Mouse (Mus musculus) intestine, embryonic 16.5 days (tissue): Measurements from ENCODE around the gene Gba. TPM values are rescaled to one million over a fixed set of nuclear protein-coding genes. Genes with fewer than 3 reads are reported as not detected.
A peak's percentile ranks its signal among the peaks of the same experiment; 100 is the strongest.

Experiments
- ATAC-seq: fragments of 200-750 bp; cut with Nextera tagmentation; 2 replicates; pipeline ENCODE4 v1.8.0; 2017; ENCODE audit warnings: moderate TSS enrichment, moderate library complexity
- H3K27ac ChIP-seq: fragments of 300-500 bp; sonication (generic); 2 replicates; pipeline ENCODE4 v1.5.1; 2014; ENCODE audit warnings: mild to moderate bottlenecking, low read length
- H3K27me3 ChIP-seq: fragments of 300-500 bp; sonication (generic); replicated peaks from 2 replicates; pipeline ENCODE4 v1.6.1; 2014; ENCODE audit warnings: low read length, control low read depth, mixed read lengths; ENCODE audit not compliant: control insufficient read depth, insufficient read depth
- H3K36me3 ChIP-seq: fragments of 300-500 bp; sonication (generic); 2 replicates; pipeline ENCODE4 v1.6.1; 2014; ENCODE audit warnings: low read length, control low read depth; ENCODE audit not compliant: control insufficient read depth, insufficient read depth
- H3K4me1 ChIP-seq: fragments of 300-500 bp; sonication (generic); 2 replicates; pipeline ENCODE4 v1.6.1; 2014; ENCODE audit warnings: low read length, control low read depth, mixed read lengths; ENCODE audit not compliant: control insufficient read depth, insufficient read depth
- H3K4me2 ChIP-seq: fragments of 300-500 bp; sonication (generic); 2 replicates; pipeline ENCODE4 v1.6.1; 2014; ENCODE audit warnings: low read depth, low read length, control low read depth
- H3K4me3 ChIP-seq: fragments of 300-500 bp; sonication (generic); 2 replicates; pipeline ENCODE4 v1.5.1; 2014; ENCODE audit warnings: mild to moderate bottlenecking, low read length
- H3K9ac ChIP-seq: fragments of 300-500 bp; sonication (generic); 2 replicates; pipeline ENCODE4 v1.6.1; 2014; ENCODE audit warnings: low read depth, low read length
- H3K9me3 ChIP-seq: fragments of 300-500 bp; sonication (generic); 2 replicates; pipeline ENCODE4 v1.6.1; 2016; ENCODE audit warnings: low read length, control low read depth; ENCODE audit not compliant: control insufficient read depth
- WGBS: fragments of 180-500 bp; shearing (Covaris S2); extraction: QIAGEN DNeasy Blood & Tissue Kit; methylation state at CpG from one replicate; pipeline ENCODE4 v1.1.7; 2014; 5-methylcytosine and 5-hydroxymethylcytosine counted together
- polyA plus RNA-seq: library from polyadenylated mRNA; unstranded; fragments of >200 nt; fragmentation: Nextera tagmentation; extraction: Ambion mirVana; gene quantifications from 2 replicates; pipeline ENCODE4 v1.2.1, GENCODE M21; 2015

Gba gene
- polyA plus RNA-seq, 1 experiment from 2014 or later, result 73.1 TPM

DNA sequence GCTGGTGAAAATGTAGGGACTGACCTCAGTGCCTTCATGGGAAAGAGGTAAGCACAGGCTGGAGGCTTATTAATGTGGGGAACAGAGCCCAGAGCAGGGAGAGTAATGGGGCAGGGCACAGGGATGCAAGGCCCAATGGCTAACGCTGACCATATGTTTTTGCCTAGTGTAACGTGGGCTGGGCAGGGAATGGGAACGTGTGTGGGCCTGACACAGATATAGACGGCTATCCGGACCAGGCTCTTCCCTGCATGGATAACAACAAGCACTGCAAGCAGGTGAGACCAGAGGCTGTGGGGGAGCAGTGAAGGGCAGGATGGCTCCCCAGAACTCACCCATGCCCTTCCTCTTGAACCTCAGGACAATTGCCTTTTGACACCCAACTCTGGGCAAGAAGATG lies 18.4 kb downstream of the Gba start:
- Histone ChIP-seq H3K4me2 (no peak overlapping the region), H3K9me3 (no peaks in the 10 kb centered on the region), H3K9ac (no peak overlapping the region), H3K27me3 (no peaks in the 10 kb centered on the region; the same call in 1 of the 2 replicates), H3K27ac (no peak overlapping the region), H3K4me1 (peaks cover under 1% of the 10 kb centered on the region; the same call in 1 of the 2 replicates), H3K36me3 (no peaks in the 10 kb centered on the region), H3K4me3 (no peak overlapping the region)
- 84% methylated on average over 5 of the region's 5 CpGs for WGBS
- ATAC-seq, result no peak

DNA sequence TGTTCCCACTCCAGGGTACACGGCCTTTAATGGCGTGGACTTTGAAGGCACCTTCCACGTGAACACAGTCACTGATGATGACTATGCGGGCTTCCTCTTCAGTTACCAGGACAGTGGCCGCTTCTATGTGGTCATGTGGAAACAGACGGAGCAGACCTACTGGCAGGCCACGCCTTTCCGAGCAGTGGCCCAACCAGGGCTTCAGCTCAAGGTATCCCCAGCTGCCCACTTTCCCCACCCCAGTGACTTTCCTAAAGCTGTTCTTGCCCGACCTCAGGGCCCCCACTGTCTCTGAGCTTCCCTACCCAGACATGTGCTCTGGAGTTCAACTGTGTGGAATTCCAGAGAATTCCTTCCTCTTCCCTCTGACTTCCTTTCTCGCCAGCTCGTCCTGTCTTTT lies 22.1 kb downstream of the Gba start:
- Histone ChIP-seq H3K27ac (no peak overlapping the region), H3K4me3 (no peak overlapping the region), H3K9ac (no peak overlapping the region), H3K4me2 (no peak overlapping the region), H3K4me1 (peaks cover 26% of the 10 kb centered on the region), H3K27me3 (no peaks in the 10 kb centered on the region; the same call in 1 of the 2 replicates), H3K36me3 (no peaks in the 10 kb centered on the region), H3K9me3 (no peaks in the 10 kb centered on the region)
- no peak for ATAC-seq
- 77% methylated on average over 11 of the region's 11 CpGs for WGBS

DNA sequence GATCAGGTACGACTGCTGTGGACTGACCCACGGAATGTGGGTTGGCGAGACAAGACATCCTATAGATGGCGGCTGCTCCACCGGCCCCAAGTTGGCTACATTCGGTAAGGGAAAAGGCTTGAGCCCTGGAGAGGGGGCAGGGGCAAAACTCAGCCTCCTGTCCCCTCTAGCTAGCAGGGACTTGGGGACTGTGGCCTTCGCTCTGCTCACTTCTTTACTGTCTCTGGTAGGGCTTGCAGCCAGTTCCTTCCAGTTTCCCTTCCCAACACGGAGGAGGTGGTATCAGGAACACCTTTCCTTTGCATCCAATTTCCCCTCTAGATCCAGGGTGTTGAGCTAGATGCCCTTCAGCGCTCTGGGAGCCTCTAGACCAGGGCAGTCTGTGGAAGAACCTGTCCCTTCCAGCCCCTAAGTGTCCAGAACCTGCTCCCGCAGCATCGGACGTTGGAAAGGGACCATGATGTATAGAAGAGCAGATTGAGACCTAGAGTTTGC lies 22.6 kb downstream of the Gba start:
- ATAC-seq, result no peak
- H3K4me3 ChIP-seq, result no peak overlapping the region
- no peak overlapping the region for H3K4me2 ChIP-seq
- H3K27me3 ChIP-seq, result peaks cover 4% of the 10 kb centered on the region; the same call in 1 of the 2 replicates
- WGBS, result 63% methylated on average over 12 of the region's 12 CpGs
- no peak overlapping the region for H3K27ac ChIP-seq
- no peak overlapping the region for H3K9ac ChIP-seq
- H3K36me3 ChIP-seq, result no peaks in the 10 kb centered on the region
- H3K9me3 ChIP-seq, result no peaks in the 10 kb centered on the region
- H3K4me1 ChIP-seq, result peaks cover 26% of the 10 kb centered on the region

DNA sequence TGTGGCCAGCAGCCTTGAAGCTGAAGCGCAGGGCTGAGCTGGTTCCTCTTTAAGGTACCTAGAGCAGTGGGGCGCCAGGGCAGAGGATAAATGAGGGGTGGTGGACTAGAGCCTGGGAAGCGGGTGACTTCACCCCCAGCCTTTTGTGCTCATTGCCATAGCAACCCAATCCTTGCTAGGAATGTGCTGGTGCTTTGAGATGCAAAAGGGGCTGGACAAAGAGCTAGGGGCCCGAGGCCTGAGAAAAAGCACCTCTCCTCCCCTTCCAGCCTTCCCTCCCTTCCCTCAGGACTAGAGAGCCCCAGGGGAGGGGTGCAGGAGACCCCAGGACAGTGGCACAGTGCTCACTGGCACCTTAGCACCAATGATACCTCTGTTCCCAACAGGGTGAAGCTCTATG lies 23.2 kb downstream of the Gba start:
- no peaks in the 10 kb centered on the region for H3K36me3 ChIP-seq
- H3K9me3 ChIP-seq, result no peaks in the 10 kb centered on the region
- no peak overlapping the region for H3K4me2 ChIP-seq
- peaks cover 4% of the 10 kb centered on the region; the same call in 1 of the 2 replicates for H3K27me3 ChIP-seq
- H3K27ac ChIP-seq, result no peak overlapping the region
- no peak overlapping the region for H3K4me3 ChIP-seq
- H3K4me1 ChIP-seq, result peaks cover 26% of the 10 kb centered on the region
- WGBS, result 41% methylated on average over 4 of the region's 4 CpGs
- ATAC-seq, result no peak
- no peak overlapping the region for H3K9ac ChIP-seq

DNA sequence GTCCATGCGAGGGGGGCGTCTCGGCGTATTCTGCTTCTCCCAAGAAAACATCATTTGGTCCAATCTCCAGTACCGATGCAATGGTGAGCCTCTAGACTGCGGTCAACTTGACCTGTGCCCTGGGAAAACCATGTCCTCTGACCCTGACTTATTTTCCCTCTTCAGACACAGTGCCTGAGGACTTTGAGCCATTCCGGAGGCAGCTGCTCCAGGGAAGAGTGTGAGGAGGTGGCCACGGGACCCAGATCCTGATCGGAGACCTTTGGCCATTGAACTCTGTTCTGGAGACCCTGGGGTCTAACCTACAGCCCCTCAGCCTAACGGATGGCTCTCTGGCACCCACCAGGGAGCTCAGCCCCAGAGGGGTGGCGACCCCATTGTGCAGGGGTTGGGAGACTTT lies 23.6 kb downstream of the Gba start:
- Histone ChIP-seq H3K9ac (no peak overlapping the region), H3K36me3 (no peaks in the 10 kb centered on the region), H3K4me3 (no peak overlapping the region), H3K4me2 (0 out of 2 replicates have a peak overlapping the region, but pooled peaks have one; percentile 72), H3K9me3 (no peaks in the 10 kb centered on the region), H3K4me1 (peaks cover 26% of the 10 kb centered on the region), H3K27ac (no peak overlapping the region), H3K27me3 (peaks cover 4% of the 10 kb centered on the region; the same call in 1 of the 2 replicates)
- ATAC-seq, result no peak
- 34% methylated on average over 11 of the region's 11 CpGs for WGBS

DNA sequence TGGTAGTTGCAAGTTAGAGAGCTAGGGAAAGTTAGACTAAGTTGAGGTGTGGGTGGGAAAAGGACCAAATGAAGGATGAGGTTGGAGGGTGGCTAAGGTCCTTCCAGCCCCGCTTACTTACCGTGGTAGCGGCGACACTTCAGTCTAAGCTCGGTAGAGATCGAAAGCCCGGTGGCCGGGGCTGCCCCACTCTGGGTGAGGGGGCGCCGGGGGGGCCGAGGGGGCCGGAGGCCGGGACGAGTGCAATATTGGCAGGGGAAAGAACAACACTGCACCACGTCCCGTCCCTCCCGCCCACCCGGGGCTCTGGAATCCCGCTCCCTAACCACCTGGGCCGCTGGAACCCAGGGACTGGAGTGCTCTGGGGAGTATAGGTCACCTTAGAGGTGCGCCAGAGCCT lies 24.2 kb downstream of the Gba start, which contains the start of gene Mtx1:
Mtx1 (minus strand) TSS at position 189 of the 400 bp plus-strand sequence.
- WGBS, result 9% methylated on average over 21 of the region's 21 CpGs
- Histone ChIP-seq H3K4me3 (peak within 1 kb of the TSS; percentile 47), H3K27me3 (peaks cover 4% of the 10 kb centered on the region; the same call in 1 of the 2 replicates), H3K4me1 (peaks cover 26% of the 10 kb centered on the region), H3K9ac (peak within 1 kb of the TSS; percentile 58), H3K36me3 (no peaks in the 10 kb centered on the region), H3K27ac (peak within 1 kb of the TSS; percentile 28; the same call in 1 of the 2 replicates), H3K4me2 (peak within 1 kb of the TSS; percentile 72), H3K9me3 (no peaks in the 10 kb centered on the region)
- no peak; the same call in 1 of the 2 replicates for ATAC-seq

DNA sequence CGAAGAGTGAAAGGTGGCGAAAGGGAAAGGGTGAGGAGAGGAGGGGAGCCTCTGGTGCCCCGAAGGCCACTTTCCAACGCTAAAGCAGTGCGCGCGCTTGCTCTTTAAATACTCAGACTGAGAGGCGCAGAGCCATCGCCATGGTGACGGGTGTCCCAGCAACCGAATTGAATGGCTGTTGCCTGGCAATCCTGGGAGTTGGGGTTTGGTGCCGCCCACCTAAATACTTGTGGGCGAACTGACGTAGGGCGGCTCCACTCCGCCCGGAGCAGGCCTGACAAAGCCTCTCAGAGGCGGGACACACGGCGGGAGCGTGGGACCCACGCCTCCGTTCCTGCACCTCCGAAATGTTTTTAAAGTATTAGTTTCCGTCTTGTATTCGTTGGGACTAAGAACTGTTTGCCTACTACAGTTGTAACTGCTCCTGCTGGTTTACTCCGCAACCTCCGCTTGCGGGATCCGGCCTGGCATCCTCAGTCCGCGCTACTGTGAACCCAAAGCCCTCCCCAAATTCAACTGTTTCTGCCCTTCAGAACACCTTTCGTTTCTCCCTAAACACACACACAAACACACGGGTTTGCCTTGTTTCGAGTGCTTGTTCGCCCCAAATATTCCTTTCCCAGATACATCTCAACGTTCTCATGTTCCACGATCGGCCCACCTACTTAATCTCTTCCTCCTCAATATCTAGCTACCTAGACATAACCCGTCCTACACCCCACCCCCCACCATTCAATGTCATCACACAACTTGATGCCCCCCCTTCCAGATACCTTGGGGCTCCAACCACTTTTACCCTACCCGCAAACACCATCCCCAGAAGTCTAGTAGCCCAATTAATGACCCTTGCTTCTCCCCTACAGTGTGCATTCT lies 24.8 kb downstream of the Gba start:
- peak overlapping the region; percentile 28; the same call in 1 of the 2 replicates for H3K27ac ChIP-seq
- no peaks in the 10 kb centered on the region for H3K9me3 ChIP-seq
- H3K27me3 ChIP-seq, result peaks cover 4% of the 10 kb centered on the region; the same call in 1 of the 2 replicates
- 6% methylated on average over 41 of the region's 41 CpGs for WGBS
- peak overlapping the region; percentile 58 for H3K9ac ChIP-seq
- H3K36me3 ChIP-seq, result no peaks in the 10 kb centered on the region
- peaks cover 29% of the 10 kb centered on the region for H3K4me1 ChIP-seq
- H3K4me3 ChIP-seq, result peak overlapping the region; percentile 47
- peak; percentile 61 for ATAC-seq
- H3K4me2 ChIP-seq, result peak overlapping the region; percentile 72

DNA sequence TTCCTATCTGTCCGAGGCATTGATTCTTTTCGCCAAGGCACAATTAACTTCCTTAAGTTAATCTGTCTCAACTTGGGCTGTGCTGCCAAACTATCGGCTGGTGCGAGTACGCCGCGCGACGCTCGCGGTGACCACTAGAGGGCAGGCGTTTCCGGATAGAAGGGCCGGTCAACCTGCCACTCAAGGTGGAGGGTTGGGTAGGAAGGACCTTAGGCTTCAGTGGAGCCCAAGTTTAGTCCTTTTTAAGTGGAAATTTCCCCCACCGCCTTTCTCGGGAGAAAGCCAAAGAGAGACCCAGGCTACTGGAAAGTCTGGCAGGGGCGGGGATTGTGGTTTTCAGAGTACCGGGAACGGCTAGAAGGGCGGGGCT lies 25.4 kb downstream of the Gba start:
- Histone ChIP-seq H3K4me3 (peak overlapping the region; percentile 47), H3K27me3 (peaks cover 4% of the 10 kb centered on the region; the same call in 1 of the 2 replicates), H3K4me1 (peaks cover 35% of the 10 kb centered on the region), H3K9ac (peak overlapping the region; percentile 58), H3K4me2 (peak overlapping the region; percentile 72), H3K36me3 (no peaks in the 10 kb centered on the region), H3K9me3 (no peaks in the 10 kb centered on the region), H3K27ac (no peak overlapping the region)
- ATAC-seq, result peak; percentile 61
- under 1% methylated on average over 20 of the region's 20 CpGs for whole genome bisulfite sequencing

DNA sequence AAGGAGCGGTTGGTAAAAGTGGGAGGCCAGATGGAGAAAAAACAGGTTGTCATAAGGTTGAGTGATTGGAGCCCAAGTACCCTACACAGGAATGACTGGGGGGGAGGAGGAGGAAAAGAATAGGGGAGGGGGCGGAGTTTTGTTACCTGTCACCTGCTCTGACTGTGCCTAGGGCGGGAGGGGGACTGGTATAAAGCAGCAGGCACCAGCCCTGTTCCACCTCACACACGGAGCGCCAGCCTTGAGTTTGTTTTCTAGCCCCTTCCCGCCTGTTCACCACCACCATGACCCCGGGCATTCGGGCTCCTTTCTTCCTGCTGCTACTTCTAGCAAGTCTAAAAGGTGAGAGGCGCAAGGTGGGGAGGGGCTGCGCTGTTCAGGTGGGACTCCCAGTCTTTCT lies 26.1 kb downstream of the Gba start, which contains the start of gene Muc1:
Muc1 (plus strand) TSS at position 222 of the 400 bp plus-strand sequence.
- Histone ChIP-seq H3K36me3 (no peaks in the 10 kb centered on the region), H3K9ac (peak within 1 kb of the TSS; percentile 58), H3K27me3 (peaks cover 4% of the 10 kb centered on the region; the same call in 1 of the 2 replicates), H3K9me3 (no peaks in the 10 kb centered on the region), H3K4me2 (peak within 1 kb of the TSS; percentile 72), H3K27ac (no peak within 1 kb of the TSS), H3K4me3 (peak within 1 kb of the TSS; percentile 47), H3K4me1 (peaks cover 42% of the 10 kb centered on the region)
- ATAC-seq, result peak; percentile 22; the same call in 1 of the 2 replicates
- 24% methylated on average over 10 of the region's 10 CpGs for WGBS
